Mouse (Mus musculus) gastrocnemius, postnatal 25 days (tissue): ENCODE measurements at regions not wholly inside any gene's neighbourhood (a gene's known extent, or its start where the extent isn't known, plus 50 kb on each side); places are given as distances from the start of the nearest gene placed in this dataset.

Experiments used
- DNase-seq: peaks from one replicate; pipeline ENCODE4 v3.0.0; 2022

DNA sequence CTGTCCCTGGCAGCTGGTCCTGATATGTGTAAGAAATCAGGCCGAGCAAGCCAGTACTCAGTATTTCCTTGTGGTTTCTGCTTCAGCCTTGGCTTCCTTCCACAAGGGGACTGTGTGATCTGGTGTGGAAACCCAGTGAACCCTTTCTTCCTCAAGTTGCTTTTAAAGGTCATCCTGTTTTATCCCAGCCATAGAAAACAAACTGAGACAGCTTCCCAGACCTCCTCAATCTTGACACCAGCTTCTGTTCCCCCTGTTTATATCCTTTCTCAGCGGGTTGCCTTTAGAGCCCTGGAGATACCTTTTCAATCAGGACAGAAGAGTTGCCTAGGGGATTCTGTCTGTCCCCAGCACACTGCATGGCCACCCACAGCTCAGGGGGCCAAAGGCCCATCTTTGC lies 155.2 kb upstream of the Zfp507 start:
- DNase-seq, result no peak

- DNase-seq, result no peak
Observed at GRCm38 (mm10) chr7:35948794-35949193, 146.0 kb upstream of the Zfp507 start.

GRCm38 (mm10) chr7:35948389-35948788 lies 145.6 kb upstream of the Zfp507 start:
- no peak for DNase-seq

GRCm38 (mm10) chr7:35941086-35941485 lies 138.3 kb upstream of the Zfp507 start:
- DNase-seq, result no peak

GRCm38 (mm10) chr7:35938123-35938869 lies 135.5 kb upstream of the Zfp507 start:
- DNase-seq, result no peak

GRCm38 (mm10) chr7:35926749-35927148 lies 123.9 kb upstream of the Zfp507 start:
- no peak for DNase-seq

GRCm38 (mm10) chr7:35922582-35922981 lies 119.8 kb upstream of the Zfp507 start:
- DNase-seq, result no peak

- DNase-seq, result no peak
Observed at GRCm38 (mm10) chr7:35920884-35921283, 118.1 kb upstream of the Zfp507 start.

- DNase-seq, result peak; percentile 77
Observed at GRCm38 (mm10) chr7:35920194-35920609, 117.4 kb upstream of the Zfp507 start.

GRCm38 (mm10) chr7:35910109-35910706 lies 107.4 kb upstream of the Zfp507 start:
- DNase-seq, result no peak

DNA sequence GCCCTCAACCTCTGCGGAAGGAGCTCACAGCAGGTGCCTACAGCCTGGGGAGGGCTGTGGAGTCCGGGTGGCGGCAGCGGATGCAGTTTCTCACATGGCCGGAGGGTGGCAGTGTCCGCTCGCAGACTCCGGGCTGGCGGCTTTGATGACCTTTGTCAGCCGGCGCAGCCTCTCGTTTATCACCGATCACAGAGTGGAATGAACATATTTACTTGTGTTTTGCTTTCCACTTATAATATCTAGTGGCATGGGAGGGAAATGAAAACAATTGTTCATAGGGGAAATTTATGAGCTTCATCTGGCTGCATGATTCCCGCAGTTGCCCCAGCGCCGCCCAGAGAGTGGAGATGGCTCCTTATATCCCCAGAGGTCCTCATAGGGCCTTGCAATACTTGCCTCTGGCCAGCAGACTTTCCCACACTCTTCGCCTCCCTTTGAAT lies 99.2 kb upstream of the Zfp507 start:
- peak; percentile 65 for DNase-seq

- DNase-seq, result no peak
Observed at GRCm38 (mm10) chr7:35898701-35899445, 96.1 kb upstream of the Zfp507 start.

- no peak for DNase-seq
Observed at GRCm38 (mm10) chr7:35893292-35893691, 90.5 kb upstream of the Zfp507 start.

- DNase-seq, result no peak
Observed at GRCm38 (mm10) chr7:35886051-35886450, 83.2 kb upstream of the Zfp507 start.

DNA sequence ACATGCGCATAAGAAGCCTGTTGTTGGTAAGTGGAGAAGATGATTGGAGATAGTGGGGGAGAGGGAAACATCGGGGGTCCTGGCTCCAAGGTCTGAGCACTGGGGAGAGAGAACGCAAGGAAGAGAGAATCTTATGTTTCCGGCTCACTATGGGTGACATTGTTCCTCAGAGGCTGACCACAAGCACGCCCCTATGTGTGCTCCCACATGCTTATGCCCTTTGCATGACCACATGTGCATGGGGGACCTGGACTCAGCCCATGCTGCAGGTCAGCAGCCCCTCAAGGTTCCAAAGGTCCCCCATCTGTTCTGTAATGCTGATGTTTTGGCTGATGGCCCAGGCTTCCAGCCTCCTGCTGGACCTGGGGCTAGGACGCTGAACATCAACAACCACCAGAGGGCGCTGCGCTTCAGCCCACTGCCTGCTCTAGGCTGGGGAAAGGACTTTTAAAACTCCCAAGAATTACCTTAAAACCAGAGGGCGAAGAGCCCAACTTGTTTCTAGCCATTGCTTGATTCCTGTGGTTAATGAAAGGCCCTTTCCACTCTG lies 77.0 kb upstream of the Zfp507 start:
- DNase-seq, result peak; percentile 13

- DNase-seq, result no peak
Observed at GRCm38 (mm10) chr7:35878164-35878563, 75.4 kb upstream of the Zfp507 start.

DNA sequence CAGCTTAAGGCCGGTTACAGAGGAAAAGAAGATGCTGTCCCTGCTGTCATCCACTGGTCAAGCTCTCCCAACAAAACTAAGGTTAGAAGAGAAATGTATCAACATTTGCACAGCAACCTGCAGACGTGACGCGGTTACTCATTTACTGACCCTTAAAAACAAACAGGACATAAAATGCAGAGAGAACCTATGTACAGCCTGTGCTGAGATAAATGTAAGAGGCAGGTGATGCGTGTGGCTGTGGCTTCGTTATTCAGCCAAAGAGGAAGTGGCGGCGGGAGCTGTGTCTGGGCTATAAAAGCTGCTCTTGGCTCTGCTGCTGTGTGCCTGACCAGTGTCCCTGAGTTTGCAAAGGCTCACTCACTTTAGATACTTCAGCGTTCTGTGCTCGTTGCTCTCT lies 58.2 kb upstream of the Zfp507 start:
- DNase-seq, result no peak

- DNase-seq, result no peak
Observed at GRCm38 (mm10) chr7:35859601-35860000, 56.8 kb upstream of the Zfp507 start.

- DNase-seq, result no peak
Observed at GRCm38 (mm10) chr7:35857693-35858092, 54.9 kb upstream of the Zfp507 start.
